Mouse (Mus musculus) left cerebral cortex, adult 18-20 months (tissue): ENCODE data around the gene Tbc1d9b. TPM values are rescaled to one million over a fixed set of nuclear protein-coding genes. Genes with fewer than 3 reads are reported as not detected.
A peak's percentile ranks its signal among the peaks of the same experiment; 100 is the strongest.
"Not testable (repeated sequence)": the region's sequence is repeated elsewhere in the genome, so short reads cannot be mapped to it uniquely, and the experiment has no call there.

Source experiments
- DNase-seq, 2 experiments: peaks; one replicate each; pipeline ENCODE4 v3.0.0; 2021 to 2022; ENCODE audit warnings: low spot score in 2 of 2, mixed read lengths in 1 of 2
- long read RNA-seq, 2 experiments: library from polyadenylated mRNA; stranded (forward); transcript quantifications; one replicate each; pipeline ENCODE4 v2.0.0; 2021
- total RNA-seq, 2 experiments: library from RNA; stranded (reverse); gene quantifications; 2 replicates each; pipeline ENCODE4 v1.2.3; 2021

Gene Tbc1d9b
- 100 to 1,000 TPM; 131 TPM for total RNA-seq
- long read RNA-seq, experiment 1, full-length matches to known transcripts = 187 of 261 reads
- long read RNA-seq, experiment 1, partial matches to known transcripts = 29 of 261 reads
- long read RNA-seq, experiment 1, other reads (novel, unspliced or antisense) = 45 of 261 reads
- long read RNA-seq, experiment 2, full-length matches to known transcripts = 116 of 204 reads
- long read RNA-seq, experiment 2, partial matches to known transcripts = 49 of 204 reads
- long read RNA-seq, experiment 2, other reads (novel, unspliced or antisense) = 39 of 204 reads

GRCm38 (mm10) chr11:50130811-50131766 lies at the start of gene Tbc1d9b:
Tbc1d9b (plus strand) TSS chr11:50131396.
- DNase-seq = peak; percentile 85 to 88

GRCm38 (mm10) chr11:50086211-50086610 lies 45.0 kb upstream of the Tbc1d9b start:
- peak; percentile 20 to 46 for DNase-seq

GRCm38 (mm10) chr11:50089840-50090239 lies 41.4 kb upstream of the Tbc1d9b start:
- DNase-seq = no peak

GRCm38 (mm10) chr11:50090982-50091675 lies 40.1 kb upstream of the Tbc1d9b start:
- DNase-seq = no peak

GRCm38 (mm10) chr11:50091681-50092080 lies 39.5 kb upstream of the Tbc1d9b start:
- no peak for DNase-seq

GRCm38 (mm10) chr11:50095661-50096060 lies 35.5 kb upstream of the Tbc1d9b start:
- DNase-seq = no peak

- DNase-seq = no peak
Measured at GRCm38 (mm10) chr11:50097091-50097490, 34.1 kb upstream of the Tbc1d9b start.

GRCm38 (mm10) chr11:50098961-50099481 lies 32.2 kb upstream of the Tbc1d9b start:
- DNase-seq = no peak

GRCm38 (mm10) chr11:50099692-50100091 lies 31.5 kb upstream of the Tbc1d9b start:
- DNase-seq = no peak

- no peak for DNase-seq
Measured at GRCm38 (mm10) chr11:50100548-50101307, 30.5 kb upstream of the Tbc1d9b start.

- DNase-seq = not testable (repeated sequence)
Measured at GRCm38 (mm10) chr11:50101962-50102361, 29.2 kb upstream of the Tbc1d9b start.

GRCm38 (mm10) chr11:50104016-50104415 lies 27.2 kb upstream of the Tbc1d9b start:
- DNase-seq = no peak

GRCm38 (mm10) chr11:50105237-50105636 lies 26.0 kb upstream of the Tbc1d9b start:
- DNase-seq = no peak

- DNase-seq = no peak
Measured at GRCm38 (mm10) chr11:50106024-50106423, 25.2 kb upstream of the Tbc1d9b start.

- DNase-seq = no peak
Measured at GRCm38 (mm10) chr11:50108823-50109244, 22.4 kb upstream of the Tbc1d9b start.

GRCm38 (mm10) chr11:50114329-50114728 lies 16.9 kb upstream of the Tbc1d9b start:
- DNase-seq = peak; percentile 39 to 62

GRCm38 (mm10) chr11:50122631-50123081 lies 8.5 kb upstream of the Tbc1d9b start:
- no peak for DNase-seq

- no peak for DNase-seq
Measured at GRCm38 (mm10) chr11:50127781-50128180, 3.4 kb upstream of the Tbc1d9b start.

- no peak for DNase-seq
Measured at GRCm38 (mm10) chr11:50131801-50132201, 605 bp downstream of the Tbc1d9b start.

- DNase-seq = no peak
Measured at GRCm38 (mm10) chr11:50132265-50132664, 1.1 kb downstream of the Tbc1d9b start.
